8 mouse cellular contexts compared by ENCODE assay signal in genomic region chr2:180725414-180725778, GRCm38 (mm10). TPM values are rescaled to one million over a fixed set of nuclear protein-coding genes. Genes with fewer than 3 reads are reported as not detected.
DNase-seq lines count a peak whose midpoint lies in the region; ATAC-seq lines count a peak whose summit lies in the region.

No protein-coding gene starts in this region.

- no peak for DNase-seq in heart, postnatal 25 days (ENCODE audit: low spot score)
- DNase-seq in intestine, embryonic 14.5 days (ENCODE audit: low spot score) = no peak
- no peak for DNase-seq in adrenal gland, postnatal 14 days

- intact Hi-C loops in heart, postnatal 25 days (cut with DNase I) = no loop called here

- no peaks in the 10 kb centered on the region for H3K9me3 ChIP-seq in heart, embryonic 13.5 days
- no peaks in the 10 kb centered on the region for H3K9me3 ChIP-seq in midbrain, embryonic 13.5 days
- H3K9me3 ChIP-seq in midbrain, embryonic 16.5 days (replicated peaks; ENCODE audit: control insufficient read depth, low read length, poor library complexity, severe bottlenecking) = no peaks in the 10 kb centered on the region
- H3K9me3 ChIP-seq in intestine, embryonic 14.5 days (ENCODE audit: control insufficient read depth, low read length) = no peaks in the 10 kb centered on the region
- H3K9me3 ChIP-seq in neural tube, embryonic 15.5 days (replicated peaks) = no peaks in the 10 kb centered on the region
- H3K9me3 ChIP-seq in forebrain, embryonic 13.5 days (replicated peaks) = no peaks in the 10 kb centered on the region

- no peak for ATAC-seq in heart, embryonic 13.5 days (ENCODE audit: extremely low read depth, insufficient number of reproducible peaks, low FRiP score, low TSS enrichment)
- ATAC-seq in midbrain, embryonic 13.5 days = peak; percentile 31
- ATAC-seq in midbrain, embryonic 16.5 days = no peak
- 0 out of 2 replicates have a peak, but pooled peaks have one; percentile 14 for ATAC-seq in intestine, embryonic 14.5 days (replicated peaks; ENCODE audit: low FRiP score, low TSS enrichment, low read depth)
- ATAC-seq in neural tube, embryonic 15.5 days (ENCODE audit: low FRiP score) = no peak
- no peak for ATAC-seq in forebrain, embryonic 13.5 days

- WGBS in heart, embryonic 13.5 days = 5% methylated on average over 6 of the region's 6 CpGs
- WGBS in midbrain, embryonic 13.5 days = 11% methylated on average over 6 of the region's 6 CpGs
- WGBS in midbrain, embryonic 16.5 days = 15% methylated on average over 6 of the region's 6 CpGs
- WGBS in intestine, embryonic 14.5 days = 5% methylated on average over 6 of the region's 6 CpGs
- 7% methylated on average over 6 of the region's 6 CpGs for WGBS in neural tube, embryonic 15.5 days
- 7% methylated on average over 6 of the region's 6 CpGs for WGBS in forebrain, embryonic 13.5 days

- H3K4me3 ChIP-seq in heart, embryonic 13.5 days = peak overlapping the region; percentile 35
- no peak overlapping the region for H3K4me3 ChIP-seq in midbrain, embryonic 13.5 days (replicated peaks)
- H3K4me3 ChIP-seq in midbrain, embryonic 16.5 days (ENCODE audit: low read depth, low read length) = no peak overlapping the region
- H3K4me3 ChIP-seq in intestine, embryonic 14.5 days (ENCODE audit: low read depth, low read length) = 0 out of 2 replicates have a peak overlapping the region, but pooled peaks have one; percentile 8
- H3K4me3 ChIP-seq in neural tube, embryonic 15.5 days (replicated peaks) = no peak overlapping the region
- H3K4me3 ChIP-seq in forebrain, embryonic 13.5 days = no peak overlapping the region

- H3K27me3 ChIP-seq in heart, embryonic 13.5 days (replicated peaks) = 0 out of 2 replicates have a peak, but pooled peaks cover 5% of the 10 kb centered on the region
- H3K27me3 ChIP-seq in midbrain, embryonic 13.5 days = no peaks in the 10 kb centered on the region
- no peaks in the 10 kb centered on the region for H3K27me3 ChIP-seq in midbrain, embryonic 16.5 days (ENCODE audit: control insufficient read depth, insufficient read depth, low read depth, low read length)
- H3K27me3 ChIP-seq in intestine, embryonic 14.5 days (replicated peaks; ENCODE audit: control insufficient read depth, insufficient read depth, low read length) = no peaks in the 10 kb centered on the region
- H3K27me3 ChIP-seq in neural tube, embryonic 15.5 days (replicated peaks) = no peaks in the 10 kb centered on the region
- H3K27me3 ChIP-seq in forebrain, embryonic 13.5 days = no peaks in the 10 kb centered on the region; the same call in 1 of the 2 replicates

- peaks cover 15% of the 10 kb centered on the region for H3K4me1 ChIP-seq in heart, embryonic 13.5 days
- peaks cover 4% of the 10 kb centered on the region for H3K4me1 ChIP-seq in midbrain, embryonic 13.5 days (replicated peaks)
- H3K4me1 ChIP-seq in midbrain, embryonic 16.5 days (ENCODE audit: control insufficient read depth, insufficient read depth, low read length) = no peaks in the 10 kb centered on the region
- H3K4me1 ChIP-seq in intestine, embryonic 14.5 days (replicated peaks; ENCODE audit: control insufficient read depth, insufficient read depth, low read length) = peaks cover 7% of the 10 kb centered on the region; the same call in 1 of the 2 replicates
- peaks cover 8% of the 10 kb centered on the region for H3K4me1 ChIP-seq in neural tube, embryonic 15.5 days
- no peaks in the 10 kb centered on the region for H3K4me1 ChIP-seq in forebrain, embryonic 13.5 days

- peaks cover 37% of the 10 kb centered on the region for H3K36me3 ChIP-seq in heart, embryonic 13.5 days
- peaks cover 41% of the 10 kb centered on the region for H3K36me3 ChIP-seq in midbrain, embryonic 13.5 days
- H3K36me3 ChIP-seq in midbrain, embryonic 16.5 days (ENCODE audit: control insufficient read depth, insufficient read depth, low read length) = peaks cover 15% of the 10 kb centered on the region
- H3K36me3 ChIP-seq in intestine, embryonic 14.5 days (ENCODE audit: control insufficient read depth, insufficient read depth, low read length) = peaks cover 32% of the 10 kb centered on the region
- peaks cover 39% of the 10 kb centered on the region for H3K36me3 ChIP-seq in neural tube, embryonic 15.5 days
- peaks cover 38% of the 10 kb centered on the region for H3K36me3 ChIP-seq in forebrain, embryonic 13.5 days (ENCODE audit: poor library complexity, severe bottlenecking)

- peak overlapping the region; percentile 65 for H3K4me2 ChIP-seq in heart, embryonic 13.5 days
- 0 out of 2 replicates have a peak overlapping the region, but pooled peaks have one; percentile 6 for H3K4me2 ChIP-seq in midbrain, embryonic 13.5 days (replicated peaks)
- no peak overlapping the region for H3K4me2 ChIP-seq in midbrain, embryonic 16.5 days (ENCODE audit: low read length)
- H3K4me2 ChIP-seq in intestine, embryonic 14.5 days (ENCODE audit: low read length) = peak overlapping the region; percentile 51
- H3K4me2 ChIP-seq in neural tube, embryonic 15.5 days = peak overlapping the region; percentile 34
- no peak overlapping the region for H3K4me2 ChIP-seq in forebrain, embryonic 13.5 days

- no peak overlapping the region for H3K27ac ChIP-seq in heart, embryonic 13.5 days (replicated peaks)
- no peak overlapping the region for H3K27ac ChIP-seq in midbrain, embryonic 13.5 days
- no peak overlapping the region for H3K27ac ChIP-seq in midbrain, embryonic 16.5 days (ENCODE audit: low read length)
- H3K27ac ChIP-seq in intestine, embryonic 14.5 days (ENCODE audit: low read depth) = no peak overlapping the region
- H3K27ac ChIP-seq in neural tube, embryonic 15.5 days (replicated peaks) = no peak overlapping the region
- no peak overlapping the region for H3K27ac ChIP-seq in forebrain, embryonic 13.5 days

- peak overlapping the region; percentile 63 for H3K9ac ChIP-seq in heart, embryonic 13.5 days
- 0 out of 2 replicates have a peak overlapping the region, but pooled peaks have one; percentile 16 for H3K9ac ChIP-seq in midbrain, embryonic 13.5 days (replicated peaks)
- H3K9ac ChIP-seq in midbrain, embryonic 16.5 days (ENCODE audit: low read depth, low read length) = no peak overlapping the region; the same call in 1 of the 2 replicates
- no peak overlapping the region for H3K9ac ChIP-seq in intestine, embryonic 14.5 days (ENCODE audit: low read length)
- no peak overlapping the region for H3K9ac ChIP-seq in neural tube, embryonic 15.5 days (replicated peaks)
- H3K9ac ChIP-seq in forebrain, embryonic 13.5 days = no peak overlapping the region

RNA-seq across cellular contexts. Expression of gene Slc17a9, which starts 0.3 kb away (rescaled TPM):
- 0.65 and 1.1 TPM in 2 replicates for polyA plus RNA-seq in heart, embryonic 13.5 days (2015; fragmentation: Nextera tagmentation; extraction: Ambion mirVana)
- under 1 TPM in 1 of 2 experiments, not detected in 1; 0.39 TPM for total RNA-seq in heart, postnatal 25 days (2021)
- 0.27 and 0.61 TPM in 2 replicates for polyA plus RNA-seq in midbrain, embryonic 13.5 days (2015; fragmentation: Nextera tagmentation; extraction: Ambion mirVana)
- 0.11 and 0.24 TPM in 2 replicates for polyA plus RNA-seq in midbrain, embryonic 16.5 days (2015; fragmentation: Nextera tagmentation; extraction: Ambion mirVana)
- polyA plus RNA-seq in intestine, embryonic 14.5 days (2014; fragmentation: Nextera tagmentation; extraction: Ambion mirVana) = 1.9 and 2.1 TPM in 2 replicates
- polyA plus RNA-seq in neural tube, embryonic 15.5 days (2015; fragmentation: Nextera tagmentation; extraction: Ambion mirVana) = 0.31 and 1.4 TPM in 2 replicates
- total RNA-seq in adrenal gland, postnatal 14 days (2021) = 1.2 and 2.5 TPM in 2 replicates
- 0.18 and 0.58 TPM in 2 replicates for polyA plus RNA-seq in forebrain, embryonic 13.5 days (2015; fragmentation: Nextera tagmentation; extraction: Ambion mirVana)

RNA-seq across cellular contexts. Expression of gene Gid8, which starts 15.5 kb away (rescaled TPM):
- polyA plus RNA-seq in heart, embryonic 13.5 days (2015; fragmentation: Nextera tagmentation; extraction: Ambion mirVana) = 43.8 and 50.4 TPM in 2 replicates
- total RNA-seq in heart, postnatal 25 days (2021) = 10 to 100 TPM; 62.9 to 64.3 TPM
- polyA plus RNA-seq in midbrain, embryonic 13.5 days (2015; fragmentation: Nextera tagmentation; extraction: Ambion mirVana) = 56.3 and 61.1 TPM in 2 replicates
- polyA plus RNA-seq in midbrain, embryonic 16.5 days (2015; fragmentation: Nextera tagmentation; extraction: Ambion mirVana) = 55.1 and 57.1 TPM in 2 replicates
- 51.7 and 52.0 TPM in 2 replicates for polyA plus RNA-seq in intestine, embryonic 14.5 days (2014; fragmentation: Nextera tagmentation; extraction: Ambion mirVana)
- 54.9 and 57.5 TPM in 2 replicates for polyA plus RNA-seq in neural tube, embryonic 15.5 days (2015; fragmentation: Nextera tagmentation; extraction: Ambion mirVana)
- total RNA-seq in adrenal gland, postnatal 14 days (2021) = 62.9 and 65.5 TPM in 2 replicates
- polyA plus RNA-seq in forebrain, embryonic 13.5 days (2015; fragmentation: Nextera tagmentation; extraction: Ambion mirVana) = 55.3 and 56.3 TPM in 2 replicates

RNA-seq across cellular contexts. Expression of gene Dido1, which starts 15.6 kb away (rescaled TPM):
- polyA plus RNA-seq in heart, embryonic 13.5 days (2015; fragmentation: Nextera tagmentation; extraction: Ambion mirVana) = 14.8 and 16.4 TPM in 2 replicates
- 10 to 100 TPM; 27.2 to 31.4 TPM for total RNA-seq in heart, postnatal 25 days (2021)
- polyA plus RNA-seq in midbrain, embryonic 13.5 days (2015; fragmentation: Nextera tagmentation; extraction: Ambion mirVana) = 33.9 and 36.3 TPM in 2 replicates
- polyA plus RNA-seq in midbrain, embryonic 16.5 days (2015; fragmentation: Nextera tagmentation; extraction: Ambion mirVana) = 23.9 and 26.8 TPM in 2 replicates
- 31.0 and 31.6 TPM in 2 replicates for polyA plus RNA-seq in intestine, embryonic 14.5 days (2014; fragmentation: Nextera tagmentation; extraction: Ambion mirVana)
- polyA plus RNA-seq in neural tube, embryonic 15.5 days (2015; fragmentation: Nextera tagmentation; extraction: Ambion mirVana) = 21.4 and 23.1 TPM in 2 replicates
- total RNA-seq in adrenal gland, postnatal 14 days (2021) = 49.3 and 54.1 TPM in 2 replicates
- 33.4 and 35.7 TPM in 2 replicates for polyA plus RNA-seq in forebrain, embryonic 13.5 days (2015; fragmentation: Nextera tagmentation; extraction: Ambion mirVana)

RNA-seq across cellular contexts. Expression of gene Bhlhe23, which starts 51.3 kb away (rescaled TPM):
- not detected in 2 replicates for polyA plus RNA-seq in heart, embryonic 13.5 days (2015; fragmentation: Nextera tagmentation; extraction: Ambion mirVana)
- total RNA-seq in heart, postnatal 25 days (2021) = not detected
- 18.7 and 25.0 TPM in 2 replicates for polyA plus RNA-seq in midbrain, embryonic 13.5 days (2015; fragmentation: Nextera tagmentation; extraction: Ambion mirVana)
- 10.1 and 10.4 TPM in 2 replicates for polyA plus RNA-seq in midbrain, embryonic 16.5 days (2015; fragmentation: Nextera tagmentation; extraction: Ambion mirVana)
- polyA plus RNA-seq in intestine, embryonic 14.5 days (2014; fragmentation: Nextera tagmentation; extraction: Ambion mirVana) = not detected in 2 replicates
- 1.6 and 1.9 TPM in 2 replicates for polyA plus RNA-seq in neural tube, embryonic 15.5 days (2015; fragmentation: Nextera tagmentation; extraction: Ambion mirVana)
- not detected in 2 replicates for total RNA-seq in adrenal gland, postnatal 14 days (2021)
- 0.40 and 1.2 TPM in 2 replicates for polyA plus RNA-seq in forebrain, embryonic 13.5 days (2015; fragmentation: Nextera tagmentation; extraction: Ambion mirVana)

Comparison
In these comparisons a context has a peak if more than half of its experiments do, and no peak if none do; other contexts are left out.
1. ATAC-seq: peak in midbrain, embryonic 13.5 days (single experiment) and intestine, embryonic 14.5 days (single experiment); none in heart, embryonic 13.5 days (single experiment), midbrain, embryonic 16.5 days (single experiment), neural tube, embryonic 15.5 days (single experiment) and forebrain, embryonic 13.5 days (single experiment).
2. H3K4me2 ChIP-seq: peak in heart, embryonic 13.5 days (single experiment), midbrain, embryonic 13.5 days (single experiment), intestine, embryonic 14.5 days (single experiment) and neural tube, embryonic 15.5 days (single experiment); none in midbrain, embryonic 16.5 days (single experiment) and forebrain, embryonic 13.5 days (single experiment).
3. H3K9ac ChIP-seq: peak in heart, embryonic 13.5 days (single experiment) and midbrain, embryonic 13.5 days (single experiment); none in midbrain, embryonic 16.5 days (single experiment), intestine, embryonic 14.5 days (single experiment), neural tube, embryonic 15.5 days (single experiment) and forebrain, embryonic 13.5 days (single experiment).
4. H3K4me3 ChIP-seq: peak in heart, embryonic 13.5 days (single experiment) and intestine, embryonic 14.5 days (single experiment); none in midbrain, embryonic 13.5 days (single experiment), midbrain, embryonic 16.5 days (single experiment), neural tube, embryonic 15.5 days (single experiment) and forebrain, embryonic 13.5 days (single experiment).